In the genomic region with DNA sequence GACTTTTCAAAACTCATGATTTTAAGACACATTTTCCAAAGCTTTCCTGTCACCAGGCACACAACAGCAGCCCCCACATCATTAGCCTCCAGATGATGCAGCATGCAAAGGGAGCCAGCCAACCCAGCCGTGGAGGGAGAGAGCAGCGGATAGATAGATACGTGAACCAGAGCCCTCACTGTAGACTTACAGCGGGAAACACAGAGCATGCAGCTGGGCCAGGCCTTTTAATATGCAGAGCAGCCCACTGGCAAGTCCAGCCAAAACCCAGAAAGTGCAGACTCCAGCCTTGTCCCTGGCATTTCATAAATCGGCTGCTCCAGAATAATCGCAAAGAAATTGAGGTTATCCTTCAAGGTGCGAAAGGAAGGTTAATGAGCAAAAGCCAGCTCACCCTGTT, we compare ENCODE assay signal across 18 mouse cellular contexts. TPM values are rescaled to one million over a fixed set of nuclear protein-coding genes. Genes with fewer than 3 reads are reported as not detected.
DNase-seq lines count a peak whose midpoint lies in the region; ATAC-seq lines count a peak whose summit lies in the region.
"Had no signal": no experiment of that assay in that cellular context is flagged by ENCODE, and none has a peak within 500 bp of the region (broad histone marks: within the 10 kb centered on the region; RNA-seq: fewer than 3 reads in every experiment).

No protein-coding gene starts in this region.

- H3K4me3 ChIP-seq in forebrain, embryonic 14.5 days (ENCODE audit: low read depth, low read length): no peak overlapping the region
- no peak overlapping the region for H3K4me3 ChIP-seq in forebrain, embryonic 16.5 days (replicated peaks; ENCODE audit: low read length)
- H3K4me3 ChIP-seq in brown adipose tissue, adult 24 weeks (ENCODE audit: insufficient read depth, low read depth, low read length): no peak overlapping the region
- H3K4me3 ChIP-seq in midbrain, embryonic 11.5 days (ENCODE audit: low read depth, low read length): no peak overlapping the region
- no peak overlapping the region for H3K4me3 ChIP-seq in kidney, embryonic 15.5 days (replicated peaks)
- H3K4me3 ChIP-seq: heart, embryonic 12.5 days had no signal

- H3K36me3 ChIP-seq in forebrain, embryonic 14.5 days (ENCODE audit: control insufficient read depth, insufficient read depth, low read length): no peaks in the 10 kb centered on the region
- H3K36me3 ChIP-seq in forebrain, embryonic 16.5 days (ENCODE audit: control insufficient read depth, insufficient read depth): no peaks in the 10 kb centered on the region
- H3K36me3 ChIP-seq in midbrain, embryonic 11.5 days (ENCODE audit: control insufficient read depth, insufficient read depth, low read length): no peaks in the 10 kb centered on the region
- H3K36me3 ChIP-seq in kidney, embryonic 15.5 days: no peaks in the 10 kb centered on the region
- H3K36me3 ChIP-seq: heart, embryonic 12.5 days had no signal

- WGBS in forebrain, embryonic 14.5 days: 43% methylated on average over 7 of the region's 7 CpGs
- 34% methylated on average over 7 of the region's 7 CpGs for whole genome bisulfite sequencing in forebrain, embryonic 16.5 days
- 69% methylated on average over 7 of the region's 7 CpGs for WGBS in midbrain, embryonic 11.5 days
- WGBS in kidney, embryonic 15.5 days: 69% methylated on average over 7 of the region's 7 CpGs

- H3K9ac ChIP-seq in forebrain, embryonic 14.5 days (ENCODE audit: low read length): peak overlapping the region; percentile 32; the same call in 1 of the 2 replicates
- no peak overlapping the region for H3K9ac ChIP-seq in forebrain, embryonic 16.5 days (replicated peaks; ENCODE audit: low read depth, low read length)
- 0 out of 2 replicates have a peak overlapping the region, but pooled peaks have one; percentile 12 for H3K9ac ChIP-seq in midbrain, embryonic 11.5 days (ENCODE audit: low read length)
- H3K9ac ChIP-seq in kidney, embryonic 15.5 days: no peak overlapping the region
- H3K9ac ChIP-seq: heart, embryonic 12.5 days had no signal

- peak; percentile 61 for ATAC-seq in forebrain, embryonic 14.5 days
- ATAC-seq in forebrain, embryonic 16.5 days: no peak; the same call in 1 of the 2 replicates
- ATAC-seq in midbrain, embryonic 11.5 days (ENCODE audit: low FRiP score): no peak
- ATAC-seq in kidney, embryonic 15.5 days (replicated peaks; ENCODE audit: low FRiP score): no peak
- ATAC-seq: Patski had no signal

- peaks cover 6% of the 10 kb centered on the region for H3K4me1 ChIP-seq in forebrain, embryonic 14.5 days (ENCODE audit: control insufficient read depth, insufficient read depth, low read length)
- peaks cover 8% of the 10 kb centered on the region for H3K4me1 ChIP-seq in forebrain, embryonic 16.5 days (replicated peaks; ENCODE audit: control insufficient read depth, insufficient read depth, low read length)
- peaks cover 9% of the 10 kb centered on the region for H3K4me1 ChIP-seq in brown adipose tissue, adult 24 weeks (ENCODE audit: control insufficient read depth, insufficient read depth, insufficient read length, low read length)
- H3K4me1 ChIP-seq in midbrain, embryonic 11.5 days (ENCODE audit: control insufficient read depth, insufficient read depth, low read length): peaks cover 9% of the 10 kb centered on the region
- H3K4me1 ChIP-seq in kidney, embryonic 15.5 days: no peaks in the 10 kb centered on the region
- H3K4me1 ChIP-seq: heart, embryonic 12.5 days had no signal

- no peak overlapping the region for H3K4me2 ChIP-seq in forebrain, embryonic 14.5 days (ENCODE audit: low read length)
- H3K4me2 ChIP-seq in forebrain, embryonic 16.5 days (ENCODE audit: low read length): no peak overlapping the region
- no peak overlapping the region for H3K4me2 ChIP-seq in midbrain, embryonic 11.5 days
- no peak overlapping the region for H3K4me2 ChIP-seq in kidney, embryonic 15.5 days
- H3K4me2 ChIP-seq: heart, embryonic 12.5 days had no signal

- H3K9me3 ChIP-seq in forebrain, embryonic 14.5 days (replicated peaks; ENCODE audit: control insufficient read depth, low read length): no peaks in the 10 kb centered on the region
- H3K9me3 ChIP-seq in forebrain, embryonic 16.5 days (ENCODE audit: control insufficient read depth, low read length): no peaks in the 10 kb centered on the region
- peaks cover 3% of the 10 kb centered on the region; the same call in 1 of the 2 replicates for H3K9me3 ChIP-seq in midbrain, embryonic 11.5 days (ENCODE audit: control insufficient read depth, low read length)
- no peaks in the 10 kb centered on the region for H3K9me3 ChIP-seq in kidney, embryonic 15.5 days (replicated peaks)
- H3K9me3 ChIP-seq: heart, embryonic 12.5 days had no signal

- no peaks in the 10 kb centered on the region for H3K27me3 ChIP-seq in forebrain, embryonic 14.5 days (replicated peaks; ENCODE audit: control insufficient read depth, insufficient read depth, low read length)
- H3K27me3 ChIP-seq in forebrain, embryonic 16.5 days (replicated peaks; ENCODE audit: control insufficient read depth, insufficient read depth, low read length): no peaks in the 10 kb centered on the region
- no peaks in the 10 kb centered on the region for H3K27me3 ChIP-seq in midbrain, embryonic 11.5 days (ENCODE audit: control insufficient read depth, insufficient read depth, low read length)
- peaks cover 14% of the 10 kb centered on the region for H3K27me3 ChIP-seq in kidney, embryonic 15.5 days
- H3K27me3 ChIP-seq: Patski had no signal

- H3K27ac ChIP-seq in forebrain, embryonic 14.5 days (ENCODE audit: low read depth, low read length): no peak overlapping the region
- no peak overlapping the region for H3K27ac ChIP-seq in forebrain, embryonic 16.5 days (ENCODE audit: low read length)
- H3K27ac ChIP-seq in brown adipose tissue, adult 24 weeks (replicated peaks; ENCODE audit: low read depth, low read length): 0 out of 2 replicates have a peak overlapping the region, but pooled peaks have one; percentile 12
- peak overlapping the region; percentile 30 for H3K27ac ChIP-seq in midbrain, embryonic 11.5 days (ENCODE audit: low read depth, low read length)
- H3K27ac ChIP-seq in kidney, embryonic 15.5 days: no peak overlapping the region

- no peak for DNase-seq in forebrain, embryonic 14.5 days (ENCODE audit: low spot score)
- DNase-seq in layer of hippocampus, postnatal 14 days (ENCODE audit: low spot score in 2 of 2): peak; percentile 25 to 54
- no peak for DNase-seq in layer of hippocampus, postnatal 36 days
- DNase-seq in midbrain, embryonic 11.5 days (ENCODE audit: low spot score, missing footprints): no peak
- DNase-seq in embryo, embryonic 10 days (ENCODE audit: low spot score): no peak
- DNase-seq: cerebellum, adult 11-12 months; heart, postnatal 4 days; kidney, adult 18-20 months; kidney, postnatal 36 days; liver; lung, adult 2 months; thymus, adult 18-20 months had no signal

RNA-seq across cellular contexts. Expression of a gene that starts 9.3 kb away (rescaled TPM):
- polyA plus RNA-seq in forebrain, embryonic 14.5 days (2014; fragmentation: Nextera tagmentation; extraction: Ambion mirVana): 20.6 and 23.6 TPM in 2 replicates
- 22.2 and 23.1 TPM in 2 replicates for polyA plus RNA-seq in forebrain, embryonic 16.5 days (2015; fragmentation: Nextera tagmentation; extraction: Ambion mirVana)
- 10 to 100 TPM; 60.2 to 66.3 TPM for total RNA-seq in layer of hippocampus, postnatal 14 days (2021)
- total RNA-seq in layer of hippocampus, postnatal 36 days (2021): 10 to 100 TPM; 44.1 to 48.8 TPM
- 12.8 and 14.5 TPM in 2 replicates for polyA plus RNA-seq in brown adipose tissue, adult 24 weeks (2012; ENCODE audit: insufficient read depth, insufficient read length, missing spikeins)
- polyA plus RNA-seq in midbrain, embryonic 11.5 days (2014; fragmentation: Nextera tagmentation; extraction: Ambion mirVana): 43.9 and 47.5 TPM in 2 replicates
- 11.7 and 13.7 TPM in 2 replicates for polyA plus RNA-seq in kidney, embryonic 15.5 days (2015; fragmentation: Nextera tagmentation; extraction: Ambion mirVana)
- total RNA-seq: common myeloid progenitor, adult 5-6 weeks had no signal

Comparison
In these comparisons a context has a peak if more than half of its experiments do, and no peak if none do; other contexts are left out.
1. DNase-seq: peak in layer of hippocampus, postnatal 14 days (2 of 2); none in forebrain, embryonic 14.5 days (single experiment), layer of hippocampus, postnatal 36 days (0 of 2), midbrain, embryonic 11.5 days (single experiment) and embryo, embryonic 10 days (single experiment).
2. H3K9ac ChIP-seq: peak in forebrain, embryonic 14.5 days (single experiment) and midbrain, embryonic 11.5 days (single experiment); none in forebrain, embryonic 16.5 days (single experiment) and kidney, embryonic 15.5 days (single experiment).
3. H3K27ac ChIP-seq: peak in brown adipose tissue, adult 24 weeks (single experiment) and midbrain, embryonic 11.5 days (single experiment); none in forebrain, embryonic 14.5 days (single experiment), forebrain, embryonic 16.5 days (single experiment) and kidney, embryonic 15.5 days (single experiment).